Mouse (Mus musculus): ENCODE measurements at regions not wholly inside any gene's neighbourhood (a gene's known extent, or its start where the extent isn't known, plus 50 kb on each side); places are given as distances from the start of the nearest gene placed in this dataset.

DNA sequence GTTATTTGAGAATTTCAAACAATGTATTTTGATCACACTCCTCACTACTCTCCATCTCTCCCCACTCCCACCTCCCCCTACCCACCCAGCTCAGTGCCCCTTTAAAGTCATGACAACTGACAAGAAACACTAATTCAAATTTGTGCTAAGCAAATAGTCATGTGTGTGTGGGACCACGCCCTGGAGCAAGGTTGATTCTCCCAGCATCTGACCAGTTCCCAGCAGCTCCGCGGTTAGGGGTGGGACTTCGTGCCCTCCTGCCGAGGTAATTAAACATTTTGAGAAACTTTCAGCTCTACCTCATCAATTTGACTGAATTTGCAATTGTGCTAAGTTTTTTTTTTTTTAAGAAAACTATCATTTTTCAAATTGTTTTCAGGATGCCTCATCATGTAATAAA lies 74.5 kb downstream of the Gpr6 start:
- Histone ChIP-seq H3K36me3 (no peaks in the 10 kb centered on the region), H3K27ac (replicated peaks) (no peak overlapping the region), H3K4me1 (peaks cover 2% of the 10 kb centered on the region; the same call in 1 of the 2 replicates), H3K9me3 (replicated peaks) (no peaks in the 10 kb centered on the region), H3K4me3 (no peak overlapping the region), H3K27me3 (ENCODE audit: low read depth, poor library complexity, severe bottlenecking) (no peaks in the 10 kb centered on the region)
- DNase-seq (ENCODE audit: low spot score) = no peak
- WGBS = 71% methylated on average over 5 of the region's 5 CpGs

Data from midbrain, embryonic 10.5 days (tissue).